Mouse (Mus musculus): ENCODE results near the gene Med18. TPM values are rescaled to one million over a fixed set of nuclear protein-coding genes. Genes with fewer than 3 reads are reported as not detected.
A peak's percentile ranks its signal among the peaks of the same experiment; 100 is the strongest.

The Med18 gene
- polyA plus RNA-seq, 1 experiment from 2014 or later, result 24.6 TPM

GRCm38 (mm10) chr4:132473411-132473810, 9.7 kb upstream of the Med18 start:
- peaks cover 10% of the 10 kb centered on the region; the same call in 1 of the 2 replicates for H3K4me1 ChIP-seq (replicated peaks; ENCODE audit: control insufficient read depth, insufficient read depth, low read length)
- H3K4me2 ChIP-seq, result peak overlapping the region; percentile 32
- H3K36me3 ChIP-seq (ENCODE audit: control insufficient read depth, insufficient read depth, low read length), result no peaks in the 10 kb centered on the region
- DNase-seq (ENCODE audit: low spot score) (no peak), ATAC-seq (replicated peaks; ENCODE audit: low FRiP score) (no peak)
- no peaks in the 10 kb centered on the region for H3K27me3 ChIP-seq (replicated peaks; ENCODE audit: control insufficient read depth, insufficient read depth, low read length)
- H3K9ac ChIP-seq (ENCODE audit: low read depth, low read length), result no peak overlapping the region
- H3K9me3 ChIP-seq (ENCODE audit: control insufficient read depth, low read length), result no peaks in the 10 kb centered on the region
- H3K4me3 ChIP-seq (ENCODE audit: low read depth, low read length), result no peak overlapping the region
- no peak overlapping the region for H3K27ac ChIP-seq (ENCODE audit: low read depth, low read length)
- WGBS, result 61% methylated on average over 9 of the region's 9 CpGs

GRCm38 (mm10) chr4:132469873-132470272, 6.2 kb upstream of the Med18 start:
- Histone ChIP-seq H3K27ac (ENCODE audit: low read depth, low read length) (peak overlapping the region; percentile 50; the same call in 1 of the 2 replicates), H3K4me1 (replicated peaks; ENCODE audit: control insufficient read depth, insufficient read depth, low read length) (peaks cover 10% of the 10 kb centered on the region; the same call in 1 of the 2 replicates), H3K4me3 (ENCODE audit: low read depth, low read length) (no peak overlapping the region), H3K9me3 (ENCODE audit: control insufficient read depth, low read length) (no peaks in the 10 kb centered on the region), H3K36me3 (ENCODE audit: control insufficient read depth, insufficient read depth, low read length) (no peaks in the 10 kb centered on the region), H3K9ac (ENCODE audit: low read depth, low read length) (no peak overlapping the region), H3K4me2 (peak overlapping the region; percentile 20), H3K27me3 (replicated peaks; ENCODE audit: control insufficient read depth, insufficient read depth, low read length) (no peaks in the 10 kb centered on the region)
- DNase-seq (ENCODE audit: low spot score) (no peak), ATAC-seq (replicated peaks; ENCODE audit: low FRiP score) (no peak)
- 13% methylated on average over 3 of the region's 3 CpGs for WGBS

GRCm38 (mm10) chr4:132464255-132464613, 513 bp upstream of the Med18 start:
- peak overlapping the region; percentile 87 for H3K4me2 ChIP-seq
- H3K27ac ChIP-seq (ENCODE audit: low read depth, low read length), result peak overlapping the region; percentile 60
- H3K9ac ChIP-seq (ENCODE audit: low read depth, low read length), result peak overlapping the region; percentile 89
- ATAC-seq (replicated peaks; ENCODE audit: low FRiP score) (no peak; the same call in 1 of the 2 replicates), DNase-seq (ENCODE audit: low spot score) (no peak)
- 1% methylated on average over 5 of the region's 5 CpGs for WGBS
- H3K36me3 ChIP-seq (ENCODE audit: control insufficient read depth, insufficient read depth, low read length), result peaks cover 19% of the 10 kb centered on the region
- no peaks in the 10 kb centered on the region for H3K27me3 ChIP-seq (replicated peaks; ENCODE audit: control insufficient read depth, insufficient read depth, low read length)
- H3K4me3 ChIP-seq (ENCODE audit: low read depth, low read length), result peak overlapping the region; percentile 89
- no peaks in the 10 kb centered on the region for H3K9me3 ChIP-seq (ENCODE audit: control insufficient read depth, low read length)
- H3K4me1 ChIP-seq (replicated peaks; ENCODE audit: control insufficient read depth, insufficient read depth, low read length), result peaks cover 19% of the 10 kb centered on the region

- ATAC-seq (replicated peaks; ENCODE audit: low FRiP score) (no peak), DNase-seq (ENCODE audit: low spot score) (no peak)
- peak overlapping the region; percentile 89 for H3K4me3 ChIP-seq (ENCODE audit: low read depth, low read length)
- H3K4me2 ChIP-seq, result peak overlapping the region; percentile 87
- H3K27me3 ChIP-seq (replicated peaks; ENCODE audit: control insufficient read depth, insufficient read depth, low read length), result no peaks in the 10 kb centered on the region
- H3K27ac ChIP-seq (ENCODE audit: low read depth, low read length), result peak overlapping the region; percentile 60; the same call in 1 of the 2 replicates
- 8% methylated on average over 11 of the region's 11 CpGs for WGBS
- H3K9me3 ChIP-seq (ENCODE audit: control insufficient read depth, low read length), result no peaks in the 10 kb centered on the region
- H3K4me1 ChIP-seq (replicated peaks; ENCODE audit: control insufficient read depth, insufficient read depth, low read length), result peaks cover 19% of the 10 kb centered on the region
- peak overlapping the region; percentile 89 for H3K9ac ChIP-seq (ENCODE audit: low read depth, low read length)
- peaks cover 27% of the 10 kb centered on the region for H3K36me3 ChIP-seq (ENCODE audit: control insufficient read depth, insufficient read depth, low read length)
These were observed 885 bp downstream of the Med18 start for GRCm38 (mm10) chr4:132462836-132463235.

- Histone ChIP-seq H3K4me3 (ENCODE audit: low read depth, low read length) (no peak overlapping the region), H3K36me3 (ENCODE audit: control insufficient read depth, insufficient read depth, low read length) (peaks cover 30% of the 10 kb centered on the region), H3K9ac (ENCODE audit: low read depth, low read length) (no peak overlapping the region), H3K9me3 (ENCODE audit: control insufficient read depth, low read length) (no peaks in the 10 kb centered on the region), H3K4me1 (replicated peaks; ENCODE audit: control insufficient read depth, insufficient read depth, low read length) (peaks cover 19% of the 10 kb centered on the region), H3K4me2 (no peak overlapping the region), H3K27me3 (replicated peaks; ENCODE audit: control insufficient read depth, insufficient read depth, low read length) (no peaks in the 10 kb centered on the region), H3K27ac (ENCODE audit: low read depth, low read length) (no peak overlapping the region)
- no peak for ATAC-seq (replicated peaks; ENCODE audit: low FRiP score)
- no peak for DNase-seq (ENCODE audit: low spot score)
- WGBS, result 90% methylated on average over 8 of the region's 8 CpGs
These were observed 3.5 kb downstream of the Med18 start for GRCm38 (mm10) chr4:132460225-132460624.

- no peak overlapping the region for H3K4me3 ChIP-seq (ENCODE audit: low read depth, low read length)
- H3K27ac ChIP-seq (ENCODE audit: low read depth, low read length), result no peak overlapping the region
- H3K4me1 ChIP-seq (replicated peaks; ENCODE audit: control insufficient read depth, insufficient read depth, low read length), result no peaks in the 10 kb centered on the region
- H3K9ac ChIP-seq (ENCODE audit: low read depth, low read length), result no peak overlapping the region
- no peak for DNase-seq (ENCODE audit: low spot score)
- H3K27me3 ChIP-seq (replicated peaks; ENCODE audit: control insufficient read depth, insufficient read depth, low read length), result no peaks in the 10 kb centered on the region
- 94% methylated on average over 6 of the region's 6 CpGs for WGBS
- H3K36me3 ChIP-seq (ENCODE audit: control insufficient read depth, insufficient read depth, low read length), result peaks cover 25% of the 10 kb centered on the region
- no peak overlapping the region for H3K4me2 ChIP-seq
- H3K9me3 ChIP-seq (ENCODE audit: control insufficient read depth, low read length), result no peaks in the 10 kb centered on the region
- ATAC-seq (replicated peaks; ENCODE audit: low FRiP score), result no peak
These were observed 8.2 kb downstream of the Med18 start for GRCm38 (mm10) chr4:132455561-132455960.

- H3K4me3 ChIP-seq (ENCODE audit: low read depth, low read length), result no peak overlapping the region
- no peaks in the 10 kb centered on the region for H3K4me1 ChIP-seq (replicated peaks; ENCODE audit: control insufficient read depth, insufficient read depth, low read length)
- ATAC-seq (replicated peaks; ENCODE audit: low FRiP score) (no peak), DNase-seq (ENCODE audit: low spot score) (no peak)
- no peak overlapping the region for H3K27ac ChIP-seq (ENCODE audit: low read depth, low read length)
- H3K9me3 ChIP-seq (ENCODE audit: control insufficient read depth, low read length), result no peaks in the 10 kb centered on the region
- 90% methylated on average over 3 of the region's 3 CpGs for whole genome bisulfite sequencing
- H3K4me2 ChIP-seq, result no peak overlapping the region
- H3K27me3 ChIP-seq (replicated peaks; ENCODE audit: control insufficient read depth, insufficient read depth, low read length), result no peaks in the 10 kb centered on the region
- H3K9ac ChIP-seq (ENCODE audit: low read depth, low read length), result no peak overlapping the region
- peaks cover 21% of the 10 kb centered on the region for H3K36me3 ChIP-seq (ENCODE audit: control insufficient read depth, insufficient read depth, low read length)
These were observed 8.6 kb downstream of the Med18 start for GRCm38 (mm10) chr4:132455146-132455545.

- DNase-seq (ENCODE audit: low spot score) (no peak), ATAC-seq (replicated peaks; ENCODE audit: low FRiP score) (no peak)
- Histone ChIP-seq H3K27me3 (replicated peaks; ENCODE audit: control insufficient read depth, insufficient read depth, low read length) (no peaks in the 10 kb centered on the region), H3K4me3 (ENCODE audit: low read depth, low read length) (no peak overlapping the region), H3K36me3 (ENCODE audit: control insufficient read depth, insufficient read depth, low read length) (peaks cover 11% of the 10 kb centered on the region), H3K4me2 (no peak overlapping the region), H3K9me3 (ENCODE audit: control insufficient read depth, low read length) (no peaks in the 10 kb centered on the region), H3K4me1 (replicated peaks; ENCODE audit: control insufficient read depth, insufficient read depth, low read length) (no peaks in the 10 kb centered on the region), H3K9ac (ENCODE audit: low read depth, low read length) (no peak overlapping the region), H3K27ac (ENCODE audit: low read depth, low read length) (no peak overlapping the region)
- WGBS, result 82% methylated on average over 6 of the region's 6 CpGs
These were observed 9.5 kb downstream of the Med18 start for GRCm38 (mm10) chr4:132454216-132454615.

GRCm38 (mm10) chr4:132449778-132450177, 13.9 kb downstream of the Med18 start:
- Histone ChIP-seq H3K4me2 (no peak overlapping the region), H3K36me3 (ENCODE audit: control insufficient read depth, insufficient read depth, low read length) (no peaks in the 10 kb centered on the region), H3K27me3 (replicated peaks; ENCODE audit: control insufficient read depth, insufficient read depth, low read length) (no peaks in the 10 kb centered on the region), H3K27ac (ENCODE audit: low read depth, low read length) (no peak overlapping the region), H3K9me3 (ENCODE audit: control insufficient read depth, low read length) (no peaks in the 10 kb centered on the region), H3K4me3 (ENCODE audit: low read depth, low read length) (no peak overlapping the region), H3K4me1 (replicated peaks; ENCODE audit: control insufficient read depth, insufficient read depth, low read length) (no peaks in the 10 kb centered on the region), H3K9ac (ENCODE audit: low read depth, low read length) (no peak overlapping the region)
- no peak for ATAC-seq (replicated peaks; ENCODE audit: low FRiP score)
- WGBS, result 62% methylated on average over 3 of the region's 3 CpGs
- DNase-seq (ENCODE audit: low spot score), result no peak
